Mouse (Mus musculus) naive thymus-derived CD4-positive, alpha-beta T cell, adult 2 months (primary cell): ENCODE measurements around the gene Abhd17a.
A peak's percentile ranks its signal among the peaks of the same experiment; 100 is the strongest.
"Not testable (repeated sequence)": the region's sequence is repeated elsewhere in the genome, so short reads cannot be mapped to it uniquely, and the experiment has no call there.

Source experiments
- DNase-seq: peaks from one replicate; pipeline ENCODE4 v3.0.0-alpha.2; 2011; ENCODE audit warnings: low read depth

The Abhd17a gene

DNA sequence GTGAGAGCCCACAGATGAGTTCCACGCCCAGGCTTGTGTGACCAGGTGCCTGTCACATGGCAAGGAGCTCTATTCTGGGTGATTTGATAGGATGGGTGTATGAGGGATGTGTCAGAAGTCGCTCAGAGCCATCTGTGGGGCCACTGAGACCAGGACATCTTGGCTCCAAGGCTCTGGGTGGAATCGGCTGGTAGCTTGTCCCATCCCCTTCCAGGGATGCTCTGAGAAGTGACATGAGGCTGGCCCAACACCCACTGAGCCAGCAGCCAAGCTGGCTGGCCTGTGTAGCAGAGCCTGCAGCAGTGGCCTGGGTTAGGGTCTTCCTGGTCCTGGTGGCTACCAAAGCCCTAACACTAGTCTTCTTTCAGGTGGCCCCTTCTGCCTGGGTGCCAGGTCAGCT lies 18.3 kb upstream of the Abhd17a start:
- DNase-seq = no peak

DNA sequence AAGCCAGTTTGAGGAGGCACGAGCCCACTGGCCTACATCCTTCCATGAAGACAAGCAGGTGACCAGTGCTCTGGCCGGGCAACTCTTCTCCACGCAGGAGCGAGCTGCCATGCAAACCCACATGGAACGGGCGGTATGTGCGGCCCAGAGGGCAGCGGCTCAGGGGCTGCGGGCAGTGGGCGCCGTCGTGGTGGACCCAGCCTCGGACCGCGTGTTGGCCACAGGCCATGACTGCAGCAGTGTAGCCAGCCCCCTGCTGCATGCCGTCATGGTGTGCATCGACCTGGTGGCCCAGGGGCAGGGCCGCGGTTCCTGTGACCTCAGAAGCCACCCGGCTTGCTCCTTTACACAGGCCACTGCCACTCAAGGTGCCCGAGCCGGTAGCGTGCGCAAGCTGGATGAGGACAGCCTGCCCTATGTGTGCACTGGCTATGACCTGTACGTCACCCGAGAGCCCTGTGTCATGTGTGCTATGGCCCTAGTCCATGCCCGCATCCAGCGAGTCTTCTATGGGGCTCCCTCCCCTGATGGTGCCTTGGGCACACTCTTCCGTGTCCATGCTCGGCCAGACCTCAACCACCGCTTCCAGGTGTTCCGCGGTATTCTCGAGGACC lies 16.7 kb upstream of the Abhd17a start:
- DNase-seq = no peak

DNA sequence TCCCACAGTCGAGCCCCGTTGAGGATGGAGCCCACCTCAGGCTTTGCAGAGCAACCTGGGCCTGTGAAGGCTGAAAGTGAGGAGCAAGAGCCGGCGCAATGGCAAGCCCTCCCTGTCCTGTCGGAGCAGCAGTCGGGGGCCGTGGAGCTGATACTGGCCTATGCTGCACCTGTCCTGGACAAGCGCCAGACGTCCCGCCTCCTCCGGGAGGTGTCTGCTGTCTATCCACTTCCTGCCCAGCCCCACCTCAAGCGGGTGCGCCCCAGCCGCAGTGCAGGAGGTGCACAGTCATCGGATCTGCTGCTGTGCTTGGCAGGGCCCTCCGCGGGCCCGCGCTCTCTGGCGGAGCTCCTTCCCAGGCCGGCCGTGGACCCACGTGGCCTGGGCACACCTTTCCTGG lies 16.2 kb upstream of the Abhd17a start:
- peak; percentile 78 for DNase-seq

DNA sequence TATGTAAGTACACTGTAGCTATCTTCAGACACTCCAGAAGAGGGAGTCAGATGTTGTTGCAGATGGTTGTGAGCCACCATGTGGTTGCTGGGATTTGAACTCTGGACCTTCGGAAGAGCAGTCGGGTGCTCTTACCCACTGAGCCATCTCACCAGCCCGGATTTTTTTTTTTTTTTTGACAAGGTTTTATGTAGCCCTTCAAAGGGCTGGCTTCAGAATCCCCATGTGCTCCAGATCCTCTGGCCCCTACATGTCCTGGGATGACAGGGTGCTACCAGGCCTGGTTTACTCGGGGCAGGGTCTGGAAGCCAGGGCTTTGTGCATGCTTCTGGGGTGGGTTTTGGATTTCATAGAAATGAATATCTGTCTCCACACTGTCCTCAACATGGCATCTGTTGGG lies 15.6 kb upstream of the Abhd17a start, which contains the start of gene Gm49322:
Gm49322 (plus strand) TSS at position 301 of the 400 bp plus-strand sequence.
- DNase-seq = not testable (repeated sequence)

DNA sequence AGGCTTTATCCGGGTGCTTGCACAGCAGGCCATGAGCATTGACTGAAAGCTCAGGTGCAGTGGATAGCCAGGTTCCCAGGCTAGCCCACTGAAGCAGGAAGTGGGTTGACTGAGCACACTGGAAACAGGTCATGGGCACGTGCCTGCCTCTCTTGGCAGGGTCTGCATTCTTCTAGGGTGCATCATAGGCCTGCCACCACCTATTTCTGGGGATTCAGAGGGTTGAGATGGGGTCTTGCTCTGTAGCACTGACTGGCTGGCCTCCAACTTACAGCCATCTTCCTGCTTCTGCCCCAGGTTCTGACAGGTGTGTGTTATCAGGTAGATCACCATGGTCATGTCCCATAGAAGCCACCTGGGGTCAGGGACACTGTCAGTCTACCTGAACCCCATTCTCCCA lies 14.8 kb upstream of the Abhd17a start:
- DNase-seq = no peak

DNA sequence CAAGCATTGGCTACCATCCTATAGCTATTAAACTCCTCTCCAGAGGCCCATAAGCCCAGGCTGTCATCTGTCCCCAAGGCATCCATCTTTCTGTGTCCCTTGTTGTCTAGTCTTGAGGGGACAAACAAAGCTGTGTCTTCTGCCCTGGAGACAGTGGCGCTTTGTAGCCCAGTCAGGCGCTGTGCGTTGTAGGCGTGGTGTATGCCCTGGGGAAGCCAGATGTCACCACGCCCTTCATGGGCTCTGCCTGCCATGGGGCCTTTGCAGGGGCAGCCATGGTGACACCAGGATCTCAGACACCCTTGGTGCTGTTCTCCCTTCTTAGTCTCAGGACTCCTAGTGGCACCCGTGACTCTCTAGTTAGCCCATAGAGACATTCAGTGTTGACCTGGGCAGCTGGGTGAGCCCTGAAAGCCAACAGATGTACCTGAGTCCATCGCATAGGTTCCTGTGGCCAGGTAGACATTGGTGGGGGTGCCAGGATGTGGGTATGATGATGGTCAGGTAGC lies 13.9 kb upstream of the Abhd17a start:
- DNase-seq = no peak

DNA sequence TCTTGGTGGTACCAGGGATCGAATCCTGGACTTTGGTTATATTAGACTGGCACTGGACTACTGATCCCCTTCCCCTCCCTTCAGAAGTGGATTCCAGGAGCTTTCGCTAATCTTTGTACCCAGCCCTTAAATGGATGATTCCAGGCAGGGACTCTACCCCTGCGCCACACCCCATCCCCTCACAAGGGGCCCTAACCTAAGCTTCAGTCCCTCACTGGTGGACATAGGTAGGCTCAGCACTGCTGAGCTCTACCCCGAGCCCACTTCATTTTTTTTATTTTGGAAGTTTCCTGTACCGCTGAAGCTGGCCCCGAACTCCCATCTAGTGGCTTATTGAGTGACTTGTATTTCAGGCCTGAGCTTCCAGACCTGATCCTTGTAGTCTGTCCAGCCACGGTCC lies 13.2 kb upstream of the Abhd17a start:
- DNase-seq = no peak

DNA sequence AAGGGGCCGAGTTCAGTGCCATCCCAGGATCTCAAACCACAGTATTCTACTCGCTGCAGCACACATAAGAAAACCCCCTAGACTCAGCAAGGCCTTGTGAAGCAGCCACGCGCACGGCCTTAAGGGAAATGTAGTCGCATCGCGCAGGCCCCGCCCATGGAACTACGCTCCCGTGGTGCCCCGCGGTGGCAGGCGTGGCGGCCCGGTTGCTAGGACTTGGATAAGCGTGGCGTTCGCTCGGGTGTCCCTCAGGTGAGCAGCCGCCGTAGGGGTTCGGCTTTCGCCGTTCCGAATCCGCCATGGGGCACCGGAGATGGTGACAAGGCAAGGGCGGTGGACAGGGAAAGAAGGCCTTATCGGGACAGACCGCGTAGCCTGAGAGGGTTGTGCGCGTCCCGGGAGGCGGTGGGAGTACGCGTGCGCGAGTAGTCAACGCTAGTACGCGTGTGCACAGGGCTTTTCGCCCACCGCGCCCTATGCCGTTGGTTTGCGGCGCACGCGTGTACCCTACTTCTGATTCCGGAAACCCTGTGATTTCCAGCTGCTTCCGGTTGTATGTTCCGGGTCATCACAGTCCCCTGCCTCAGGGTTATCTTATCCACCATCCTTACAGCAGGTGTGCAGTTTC lies 12.7 kb upstream of the Abhd17a start, which contains the start of the genes Scamp4 and Adat3:
Scamp4 (plus strand) TSS at position 175 of the 628 bp plus-strand sequence.
Adat3 (plus strand) TSS at position 183 of the 628 bp plus-strand sequence.
- peak; percentile 98 for DNase-seq

DNA sequence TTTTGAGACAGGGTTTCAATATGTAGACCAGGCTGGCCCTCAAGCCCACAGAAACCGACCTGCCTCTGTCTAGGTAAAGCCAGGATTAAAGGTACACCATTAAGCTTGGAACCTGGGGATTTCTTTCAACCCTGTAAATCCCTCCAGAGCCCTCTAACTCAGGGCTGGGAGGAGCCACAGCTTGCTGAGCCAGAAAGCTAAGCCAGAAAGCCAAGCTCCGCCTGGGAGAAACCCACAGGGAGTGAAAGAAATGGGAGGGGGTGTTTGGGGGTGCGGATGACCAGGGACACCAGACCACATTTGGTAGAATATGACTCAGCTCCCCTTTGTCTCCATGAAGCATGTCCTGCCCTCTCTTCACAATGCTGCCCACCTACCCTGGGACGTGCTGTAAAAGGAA lies 6.2 kb upstream of the Abhd17a start:
- no peak for DNase-seq

DNA sequence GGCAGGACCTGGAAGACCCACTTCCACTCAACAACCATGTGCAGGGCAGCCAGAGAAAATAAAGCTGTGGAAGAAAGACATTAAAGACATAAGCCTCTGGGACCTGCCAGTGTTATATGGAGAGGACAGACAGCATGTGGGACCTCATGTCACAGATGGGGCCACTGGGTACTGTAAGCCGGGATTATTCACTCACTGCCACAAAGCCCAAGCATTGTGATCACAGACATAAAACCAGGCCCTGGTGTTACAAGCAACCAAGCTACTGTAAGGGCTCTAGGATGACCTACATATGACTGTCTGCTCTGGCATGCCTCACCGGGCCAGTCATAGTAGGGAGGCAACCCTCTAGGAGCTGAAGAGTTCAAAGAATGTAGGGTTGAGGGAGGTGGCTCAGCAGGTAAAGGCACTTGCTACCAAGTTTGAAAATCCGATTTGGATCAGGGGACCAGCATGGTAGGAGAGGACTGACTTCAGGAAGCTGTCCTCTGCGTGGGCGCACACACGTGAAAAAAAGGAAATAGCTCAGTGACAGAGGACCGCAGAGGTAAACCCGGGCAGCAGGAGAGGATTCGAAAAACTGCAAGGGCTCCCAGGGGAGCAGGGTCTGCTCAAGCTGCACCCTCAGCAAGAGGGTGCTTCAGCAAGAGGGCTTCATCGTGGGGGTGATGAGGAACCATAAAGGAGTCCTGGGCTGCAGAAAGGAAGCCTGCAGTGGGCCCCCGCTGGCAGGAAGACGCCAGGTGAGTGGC lies 838 bp downstream of the Abhd17a start:
- DNase-seq = peak; percentile 63

DNA sequence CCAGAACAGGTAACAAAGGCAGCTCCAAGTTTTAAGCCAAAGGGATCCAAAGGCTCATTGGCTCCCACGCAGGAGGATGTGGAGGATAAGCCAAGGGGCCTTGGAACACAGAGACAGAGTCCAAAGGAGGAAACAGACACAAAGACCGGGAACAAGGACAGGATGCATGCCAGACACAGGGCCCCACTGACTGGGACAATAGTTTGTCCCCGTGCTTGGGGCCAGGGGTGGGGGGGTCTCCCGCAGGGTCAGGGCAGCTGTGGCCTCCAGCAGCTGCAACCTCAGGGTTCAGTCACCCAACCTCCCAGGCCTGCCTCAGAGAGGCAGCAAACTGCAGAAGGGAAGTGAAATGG lies 2.9 kb downstream of the Abhd17a start:
- DNase-seq = no peak

DNA sequence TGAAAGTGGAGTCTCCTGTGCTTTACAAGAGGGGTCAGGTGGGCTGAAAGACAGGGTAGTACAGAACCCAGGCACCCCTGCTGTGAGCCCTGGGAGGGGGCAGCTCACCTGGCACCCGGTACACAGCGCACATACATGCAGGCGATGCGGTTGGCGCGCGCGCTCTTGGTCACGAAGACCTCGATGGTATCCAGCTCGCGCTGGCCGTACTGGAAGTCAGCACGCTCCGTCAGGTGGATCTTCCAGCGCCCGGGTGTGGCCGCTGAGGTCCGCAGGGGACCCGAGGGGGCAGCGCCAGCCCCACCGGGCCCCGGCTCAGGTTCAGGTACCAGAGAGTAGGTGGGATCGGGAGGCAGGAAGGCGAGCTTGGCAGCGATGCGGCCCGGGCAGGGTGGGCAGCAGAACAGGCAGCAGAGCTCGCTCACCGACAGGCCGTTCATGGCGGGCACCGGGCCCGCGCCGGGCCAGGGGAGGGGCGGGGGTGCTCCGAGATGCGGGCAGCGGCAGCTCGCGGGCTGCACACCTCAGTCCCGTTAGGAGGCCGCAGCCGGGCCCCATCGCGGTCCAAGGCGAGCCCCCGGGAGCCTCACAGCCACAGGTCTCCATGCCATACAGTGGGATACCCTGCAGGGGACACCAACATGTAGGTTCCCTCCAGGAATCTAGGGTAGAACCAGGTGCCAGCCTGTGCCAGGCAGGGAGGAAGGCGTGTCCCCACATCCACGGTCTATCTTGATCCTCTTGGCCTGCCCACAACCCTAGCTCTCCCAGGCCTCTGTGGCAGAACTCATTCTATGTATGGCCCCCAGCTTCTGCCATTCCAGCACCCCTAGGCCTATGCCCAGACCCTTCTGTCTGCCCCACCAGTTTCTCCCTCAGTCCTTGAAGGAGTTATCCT lies 3.5 kb downstream of the Abhd17a start:
- DNase-seq = no peak

DNA sequence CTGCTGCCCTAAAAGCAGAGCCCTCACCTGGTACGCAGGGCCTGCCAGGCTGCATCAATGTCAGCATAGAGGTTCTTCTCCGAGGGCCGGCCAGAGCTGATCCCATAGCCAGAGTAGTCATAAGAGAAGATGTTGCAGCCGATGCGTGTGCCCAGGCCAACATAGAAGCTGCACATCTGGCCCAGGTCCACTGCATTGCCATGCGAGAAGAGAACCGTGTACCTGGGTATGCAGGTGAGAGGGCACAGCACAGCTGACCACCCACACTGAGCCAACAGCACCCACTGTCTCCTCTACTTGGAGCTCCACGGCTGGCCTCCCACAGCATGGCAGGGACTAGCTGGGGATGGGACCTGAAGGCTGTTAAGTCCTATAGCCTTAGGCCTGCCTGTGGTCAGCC lies 4.6 kb downstream of the Abhd17a start:
- DNase-seq = no peak

DNA sequence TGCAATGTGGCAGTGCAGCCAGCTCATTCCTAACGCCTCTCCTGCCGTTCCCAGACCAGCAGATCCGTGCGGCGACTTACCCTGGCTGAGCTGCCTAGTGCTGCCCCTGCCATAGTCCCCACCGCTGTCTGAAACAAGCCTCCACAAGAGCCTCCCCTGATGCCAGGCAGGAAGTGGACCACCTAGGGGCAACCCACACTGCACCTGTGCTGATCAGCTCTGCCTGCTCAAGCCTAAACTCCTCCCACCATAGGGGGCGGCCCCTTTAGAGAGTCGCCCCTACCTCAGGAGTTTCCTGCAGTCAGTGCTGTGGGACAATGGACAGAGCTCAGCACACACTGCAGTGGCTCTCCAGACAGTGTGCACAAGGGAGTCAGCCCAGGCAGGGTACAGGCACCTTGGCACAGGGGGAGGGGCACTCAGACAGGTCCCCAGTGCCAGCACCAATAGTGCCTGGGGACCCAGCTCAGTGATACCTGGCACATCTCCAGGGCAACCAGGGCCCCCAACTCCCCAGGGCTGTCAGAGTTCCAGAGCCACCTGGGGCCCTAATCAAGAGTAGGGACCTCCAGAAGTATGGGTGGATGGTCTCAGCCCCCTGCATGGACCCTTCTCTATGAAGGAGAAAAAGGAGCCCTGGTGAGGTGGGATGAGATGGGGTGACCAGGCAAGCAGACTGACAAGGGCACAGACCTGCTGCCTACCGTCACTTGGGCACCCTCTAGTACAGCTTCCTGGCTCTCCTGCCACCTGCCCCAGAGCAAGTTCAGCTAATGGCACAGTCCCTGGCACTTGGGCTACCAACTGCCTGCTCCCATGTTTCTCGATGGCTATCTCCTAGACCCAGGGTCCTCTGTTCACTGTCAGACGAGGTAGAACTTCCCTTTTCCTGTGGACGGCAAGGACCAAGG lies 5.2 kb downstream of the Abhd17a start:
- no peak for DNase-seq

DNA sequence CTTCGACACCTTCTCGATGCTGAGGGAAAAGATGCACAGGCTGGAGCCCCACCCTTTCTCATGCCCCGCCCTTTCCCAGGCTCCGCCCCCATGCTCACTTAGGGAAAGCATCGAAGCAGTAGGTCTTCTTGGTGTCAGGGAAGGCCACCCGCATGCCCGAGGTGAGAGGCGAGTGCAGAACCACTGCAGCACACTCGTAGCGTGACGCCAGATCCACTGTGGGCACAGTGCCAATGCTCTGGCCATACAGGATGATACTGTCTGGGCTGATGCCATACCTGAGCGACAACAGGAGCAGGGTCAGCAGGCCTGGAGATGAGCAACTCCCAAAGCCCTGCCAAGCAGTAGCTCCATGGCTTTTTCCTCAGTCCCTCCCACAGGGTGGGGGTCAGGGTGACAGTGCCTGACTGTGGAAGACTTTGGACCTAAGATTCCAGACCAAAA lies 6.1 kb downstream of the Abhd17a start:
- no peak for DNase-seq

DNA sequence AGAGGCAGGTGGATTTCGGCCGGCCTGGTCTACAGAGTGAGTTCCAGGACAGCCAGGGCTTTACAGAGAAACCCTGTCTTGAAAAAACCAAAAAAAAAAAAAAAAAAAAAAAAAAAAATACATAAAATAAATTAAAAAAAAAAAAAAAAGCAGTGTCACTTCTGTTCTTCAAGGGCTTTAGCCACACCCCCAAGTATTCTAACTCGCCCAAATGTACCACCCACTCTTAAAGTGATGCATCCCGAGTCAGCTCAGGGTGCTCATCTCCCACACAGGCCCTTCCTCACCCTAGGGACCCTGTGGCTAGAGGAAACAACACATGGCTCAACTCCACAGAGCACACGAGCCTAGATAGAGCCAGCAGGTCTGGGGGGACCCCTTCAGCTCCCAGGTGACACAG lies 7.1 kb downstream of the Abhd17a start:
- no peak for DNase-seq

DNA sequence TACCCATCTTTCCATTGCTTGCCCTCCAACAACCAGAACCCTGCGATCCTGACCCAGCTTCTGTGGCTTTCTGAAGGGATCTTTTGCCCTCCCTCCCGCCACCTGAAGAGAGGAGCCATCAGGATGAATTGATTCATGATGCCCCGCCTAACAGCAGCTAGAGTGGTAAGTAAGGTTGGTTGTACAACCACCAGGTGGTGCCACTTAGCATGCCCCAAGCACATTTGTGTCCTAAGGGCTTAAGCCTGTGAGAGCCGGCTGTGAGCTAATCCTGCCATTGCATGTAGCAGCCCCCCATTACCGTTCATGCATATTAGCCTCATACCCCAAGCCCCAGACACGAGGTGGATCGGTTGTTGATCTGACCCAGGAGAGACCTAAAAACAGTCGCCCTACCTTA lies 11.2 kb downstream of the Abhd17a start:
- DNase-seq = peak; percentile 94

DNA sequence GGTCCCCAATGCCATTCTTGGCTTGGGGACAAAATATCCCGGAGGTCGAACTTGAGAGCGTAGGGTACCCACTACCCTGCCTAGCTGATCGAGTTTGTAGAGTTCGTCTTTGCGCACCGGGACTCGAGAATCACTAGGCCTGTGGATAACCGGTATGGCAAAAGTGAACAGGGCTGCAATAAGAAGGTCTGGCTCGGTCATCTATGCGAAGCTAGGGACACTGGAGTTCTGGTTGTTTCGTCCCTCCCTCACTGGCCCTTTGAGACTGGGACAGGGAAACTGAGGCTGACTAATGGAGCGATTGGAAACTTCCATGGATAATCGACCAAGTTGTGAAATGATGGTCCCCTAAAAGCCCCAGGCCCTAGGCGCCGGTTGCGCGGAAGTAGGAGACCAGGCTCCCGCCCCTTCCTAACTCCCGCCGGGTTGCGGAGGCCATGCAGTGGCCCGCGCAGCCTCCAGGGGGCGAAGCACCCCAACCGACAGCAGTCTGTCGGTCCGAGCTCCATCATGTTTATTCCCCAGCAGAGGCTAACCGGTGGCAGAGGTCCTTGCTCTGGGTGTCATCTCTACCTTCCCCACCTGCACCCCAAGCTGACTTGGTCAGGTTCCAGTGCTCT lies 11.9 kb downstream of the Abhd17a start:
- DNase-seq = peak; percentile 95

DNA sequence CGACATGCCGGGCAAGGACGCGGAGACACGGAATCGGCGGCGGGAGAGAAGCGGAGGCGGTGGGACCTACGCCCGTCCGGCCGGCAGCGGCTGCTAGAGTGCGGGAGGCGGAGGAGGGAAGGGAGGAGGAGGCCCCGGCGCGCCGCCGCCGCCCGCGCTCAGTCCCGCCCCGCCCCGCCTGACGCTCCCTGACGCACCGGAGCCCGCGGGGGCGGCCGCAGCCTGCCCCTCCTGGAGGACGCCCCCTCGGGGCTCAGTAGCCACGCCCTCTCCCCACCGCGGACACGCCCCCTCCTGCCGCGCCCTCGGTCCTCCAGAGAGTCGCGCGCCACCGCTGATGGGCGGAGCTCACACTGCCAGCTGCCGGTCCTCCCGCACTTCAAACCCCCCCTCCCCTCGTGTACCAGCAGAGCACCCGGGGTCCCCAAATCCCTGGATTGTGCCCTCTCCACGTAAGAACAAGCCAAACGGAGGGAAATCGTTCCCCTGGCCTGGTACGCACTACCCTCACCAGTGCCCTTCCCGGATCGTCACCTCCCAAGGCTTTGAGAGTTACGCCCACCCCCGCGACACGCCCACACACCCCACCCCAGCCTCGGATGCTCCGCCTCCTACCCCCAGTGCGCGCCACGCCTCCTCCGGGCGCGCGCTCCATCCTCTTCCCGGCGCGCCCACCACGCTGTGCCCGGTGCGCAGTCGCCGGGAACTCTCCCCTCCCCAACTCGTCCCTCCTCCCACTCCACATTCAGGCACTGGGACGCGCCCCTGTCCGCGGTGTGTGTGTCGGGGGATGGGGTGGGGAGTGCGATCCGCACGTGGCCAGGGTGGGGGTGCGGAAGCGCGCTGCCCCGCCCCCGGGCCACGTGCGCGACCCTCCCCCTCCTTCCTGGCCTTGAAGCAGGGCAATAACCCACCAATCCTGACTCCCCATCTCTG lies 12.7 kb downstream of the Abhd17a start, which contains the start of gene Klf16:
Klf16 (minus strand) TSS at position 127 of the 936 bp plus-strand sequence.
- peak; percentile 99 for DNase-seq
